Mouse (Mus musculus) limb, embryonic 10.5 days (tissue): Measurements from ENCODE around the gene Rarg. TPM values are rescaled to one million over a fixed set of nuclear protein-coding genes. Genes with fewer than 3 reads are reported as not detected.
A peak's percentile ranks its signal among the peaks of the same experiment; 100 is the strongest.

Experiments used
- DNase-seq: peaks from one replicate; pipeline ENCODE4 v3.0.0-alpha.2; 2017; ENCODE audit warnings: low spot score
- H3K27ac ChIP-seq: fragments of 300-500 bp; sonication (generic); 2 replicates; pipeline ENCODE4 v1.5.1; 2016; ENCODE audit warnings: mild to moderate bottlenecking
- H3K27me3 ChIP-seq: fragments of 300-500 bp; sonication (generic); 2 replicates; pipeline ENCODE4 v1.6.1; 2016; ENCODE audit warnings: low read depth, mild to moderate bottlenecking; ENCODE audit not compliant: poor library complexity, severe bottlenecking
- H3K36me3 ChIP-seq: fragments of 300-500 bp; sonication (generic); 2 replicates; pipeline ENCODE4 v1.6.1; 2016; ENCODE audit warnings: mild to moderate bottlenecking, moderate library complexity
- H3K4me1 ChIP-seq: fragments of 300-500 bp; sonication (generic); 2 replicates; pipeline ENCODE4 v1.6.1; 2016
- H3K4me3 ChIP-seq: fragments of 300-500 bp; sonication (generic); 2 replicates; pipeline ENCODE4 v1.5.1; 2016; ENCODE audit warnings: mild to moderate bottlenecking, moderate library complexity
- H3K9me3 ChIP-seq: fragments of 300-500 bp; sonication (generic); replicated peaks from 2 replicates; pipeline ENCODE4 v1.6.1; 2016; ENCODE audit warnings: mild to moderate bottlenecking
- WGBS: fragments of 180-500 bp; shearing (Covaris S2); methylation state at CpG from one replicate; pipeline ENCODE4 v1.1.7; 2016; 5-methylcytosine and 5-hydroxymethylcytosine counted together
- polyA plus RNA-seq: library from polyadenylated mRNA; unstranded; fragments of >200 nt; fragmentation: Nextera tagmentation; extraction: Ambion mirVana; gene quantifications from 2 replicates; pipeline ENCODE4 v1.2.1, GENCODE M21; 2016

The Rarg gene
- polyA plus RNA-seq, 1 experiment from 2014 or later = 148 TPM

DNA sequence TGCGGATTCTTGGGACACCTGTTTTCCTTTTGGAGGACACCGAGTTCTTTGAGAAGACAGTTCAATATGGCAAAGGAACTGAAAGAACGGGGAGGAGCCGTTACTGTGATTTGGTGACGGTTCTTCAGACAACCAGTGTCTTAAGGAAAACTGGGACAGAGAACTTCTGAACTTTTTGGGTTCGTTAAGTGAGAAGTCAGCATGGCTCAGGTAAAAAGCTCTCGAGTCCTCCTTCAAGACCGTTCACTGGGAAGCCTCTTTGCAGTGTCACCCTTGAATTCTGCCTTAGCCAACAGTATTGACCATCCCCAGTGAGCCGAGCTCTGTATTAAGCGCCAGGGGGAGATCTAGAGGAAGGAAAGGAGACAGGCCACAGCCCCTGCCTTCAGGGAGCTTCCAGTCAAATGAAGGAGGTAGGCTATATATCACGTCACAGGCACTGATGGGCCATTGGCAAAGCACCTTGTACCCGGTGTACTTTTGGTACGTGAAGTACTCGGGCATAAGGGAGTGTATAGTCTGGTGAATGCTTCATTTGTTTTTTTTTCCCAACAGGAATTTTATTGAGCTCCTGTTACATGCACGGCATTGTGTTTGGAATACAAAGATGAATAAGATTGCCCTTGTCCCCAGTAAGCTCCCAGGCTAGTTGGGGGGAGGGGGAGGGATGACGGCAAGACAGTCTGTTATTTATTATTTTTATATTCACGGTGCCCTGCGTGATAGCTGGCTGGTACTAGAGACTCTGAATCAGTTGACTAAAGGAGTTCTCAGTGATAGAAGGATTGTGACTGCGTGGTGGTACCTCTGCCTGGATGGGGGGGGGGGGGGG is 52.4 kb downstream of the Rarg start, which contains the start of gene Csad:
Csad (minus strand) TSS at position 51 of the 832 bp plus-strand sequence.
- no peak for DNase-seq
- Histone ChIP-seq H3K9me3 (no peaks in the 10 kb centered on the region), H3K4me1 (peaks cover 27% of the 10 kb centered on the region), H3K4me3 (peak within 1 kb of the TSS; percentile 82), H3K27me3 (no peaks in the 10 kb centered on the region), H3K27ac (peak within 1 kb of the TSS; percentile 99), H3K36me3 (peaks cover 62% of the 10 kb centered on the region)
- WGBS = 77% methylated on average over 19 of the region's 19 CpGs

DNA sequence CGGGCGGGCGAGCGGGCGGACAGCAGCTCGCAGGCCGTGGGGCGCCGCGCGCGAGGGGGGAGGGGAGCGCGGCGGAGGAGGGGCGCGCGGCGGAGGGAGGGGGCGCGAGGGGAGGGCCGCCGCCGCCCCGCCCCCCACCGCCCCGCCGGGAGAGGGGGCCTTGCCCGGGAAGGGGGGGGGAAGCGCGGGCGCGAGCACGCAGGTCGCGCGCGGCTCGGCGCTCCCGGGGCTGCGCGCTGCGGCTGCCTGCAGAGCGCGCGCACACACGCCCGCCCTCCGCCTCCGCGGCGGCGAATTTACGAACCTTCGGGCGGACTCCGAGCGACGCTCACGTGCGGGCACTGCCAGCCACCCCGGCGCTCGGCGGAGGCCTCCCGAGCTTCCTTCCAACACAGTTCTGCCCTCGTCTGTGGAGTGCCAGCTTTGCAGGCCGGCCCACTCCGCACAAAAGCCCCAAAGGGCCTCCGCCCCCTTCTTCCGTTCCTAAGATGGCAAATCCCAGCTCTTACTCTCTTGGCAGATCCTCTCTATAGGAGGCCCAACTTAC is 53.4 kb downstream of the Rarg start:
- Histone ChIP-seq H3K4me1 (peaks cover 27% of the 10 kb centered on the region), H3K4me3 (peak overlapping the region; percentile 82), H3K36me3 (peaks cover 59% of the 10 kb centered on the region), H3K27me3 (no peaks in the 10 kb centered on the region), H3K9me3 (no peaks in the 10 kb centered on the region), H3K27ac (peak overlapping the region; percentile 99)
- under 1% methylated on average over 34 of the region's 72 CpGs for whole genome bisulfite sequencing
- no peak for DNase-seq

DNA sequence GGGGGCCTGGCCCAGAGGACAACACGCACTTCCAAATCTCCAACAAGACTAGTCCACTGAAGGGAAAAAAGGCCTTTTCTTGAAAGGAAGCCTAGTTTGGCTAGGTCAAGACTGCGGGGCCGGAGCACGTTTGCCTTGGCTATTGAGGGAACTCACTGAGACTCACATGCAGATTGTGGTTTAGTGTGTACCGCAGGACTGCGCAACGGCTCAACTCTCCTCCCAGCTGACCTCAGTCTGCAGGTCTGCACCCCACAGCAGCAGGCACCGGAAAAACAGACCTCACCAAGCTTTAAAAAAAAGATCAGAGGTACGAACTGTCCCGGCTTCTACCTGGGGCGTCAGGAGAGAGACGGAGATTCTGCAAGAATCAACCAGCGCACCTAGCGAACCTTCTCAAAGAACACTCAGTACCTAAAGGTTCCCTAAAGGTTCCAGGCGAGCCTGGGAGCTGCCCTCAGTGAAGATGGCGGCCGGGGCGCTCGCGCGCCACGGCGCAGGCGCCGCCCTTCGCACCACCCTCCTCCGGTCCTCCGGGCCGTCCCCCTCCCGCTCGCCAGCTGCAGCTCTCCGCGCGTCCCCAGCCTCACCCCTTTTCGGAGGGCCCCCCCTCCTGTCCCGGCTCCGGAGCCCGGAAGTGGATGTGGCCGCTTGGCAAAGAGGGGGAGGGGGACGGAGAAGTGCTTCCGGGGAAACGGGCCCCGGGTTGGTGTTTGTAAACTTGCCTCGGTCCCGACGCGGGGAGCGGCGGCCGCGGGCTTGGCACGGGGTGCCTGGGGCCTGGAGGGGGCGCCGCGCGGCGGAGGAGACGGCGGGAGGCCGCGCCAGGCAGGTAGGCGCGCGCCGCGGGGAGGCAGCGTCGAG is 54.1 kb downstream of the Rarg start, which contains the start of gene Zfp740:
Zfp740 (plus strand) TSS at position 279 of the 864 bp plus-strand sequence.
- Histone ChIP-seq H3K36me3 (peaks cover 55% of the 10 kb centered on the region), H3K27me3 (no peaks in the 10 kb centered on the region), H3K9me3 (no peaks in the 10 kb centered on the region), H3K4me3 (peak within 1 kb of the TSS; percentile 82), H3K4me1 (peaks cover 27% of the 10 kb centered on the region), H3K27ac (peak within 1 kb of the TSS; percentile 99)
- DNase-seq = peak; percentile 98
- 1% methylated on average over 64 of the region's 68 CpGs for WGBS

DNA sequence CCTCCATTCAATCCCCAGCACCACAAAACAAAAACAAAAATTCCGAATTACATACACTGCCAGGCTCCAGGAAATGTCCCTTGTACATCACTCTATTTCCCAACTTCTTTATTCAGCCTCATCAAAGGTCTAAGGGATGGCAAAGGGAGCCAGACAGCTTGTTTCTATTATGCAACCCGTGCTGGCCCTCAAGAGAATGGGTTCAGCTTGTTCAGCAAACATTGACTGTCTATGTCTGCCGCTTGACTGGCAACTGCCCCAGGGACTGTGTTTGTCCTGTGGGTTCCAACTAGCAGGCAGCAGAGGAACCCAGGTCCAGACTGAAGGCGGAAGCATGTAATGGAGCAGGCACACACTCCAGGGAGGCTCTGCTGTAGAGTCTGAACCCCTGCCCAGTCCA is 58.5 kb downstream of the Rarg start:
- WGBS = 85% methylated on average over 4 of the region's 4 CpGs

DNA sequence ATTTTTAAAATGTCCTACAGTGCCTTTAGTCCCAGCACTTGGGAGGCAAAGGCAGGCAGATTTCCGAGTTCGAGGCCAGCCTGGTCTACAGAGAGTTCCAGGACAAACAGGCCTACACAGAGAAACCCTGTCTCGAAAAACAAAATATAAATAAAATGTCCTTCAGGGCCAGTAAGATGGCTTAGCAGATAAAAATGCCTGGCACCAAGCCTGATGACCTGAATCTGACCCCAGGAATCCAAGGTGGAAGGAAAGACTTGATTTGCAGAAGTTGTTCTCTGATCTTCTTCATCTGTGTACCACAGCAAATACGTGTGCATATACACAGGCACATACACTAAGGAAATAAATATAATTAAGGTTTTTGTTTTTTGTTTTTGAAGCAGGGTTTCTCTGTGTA is 61.9 kb downstream of the Rarg start:
- Histone ChIP-seq H3K27ac (no peak overlapping the region), H3K4me1 (peaks cover 5% of the 10 kb centered on the region; the same call in 1 of the 2 replicates), H3K4me3 (no peak overlapping the region), H3K36me3 (peaks cover 16% of the 10 kb centered on the region), H3K9me3 (no peaks in the 10 kb centered on the region), H3K27me3 (no peaks in the 10 kb centered on the region)
- no peak for DNase-seq
- WGBS = 85% methylated on average over 4 of the region's 4 CpGs

More for the DNA sequence above, 58.5 kb downstream of the Rarg start:
- Histone ChIP-seq H3K27me3 (no peaks in the 10 kb centered on the region), H3K9me3 (no peaks in the 10 kb centered on the region), H3K27ac (no peak overlapping the region), H3K36me3 (peaks cover 21% of the 10 kb centered on the region), H3K4me1 (peaks cover 8% of the 10 kb centered on the region), H3K4me3 (no peak overlapping the region)
- no peak for DNase-seq

DNA sequence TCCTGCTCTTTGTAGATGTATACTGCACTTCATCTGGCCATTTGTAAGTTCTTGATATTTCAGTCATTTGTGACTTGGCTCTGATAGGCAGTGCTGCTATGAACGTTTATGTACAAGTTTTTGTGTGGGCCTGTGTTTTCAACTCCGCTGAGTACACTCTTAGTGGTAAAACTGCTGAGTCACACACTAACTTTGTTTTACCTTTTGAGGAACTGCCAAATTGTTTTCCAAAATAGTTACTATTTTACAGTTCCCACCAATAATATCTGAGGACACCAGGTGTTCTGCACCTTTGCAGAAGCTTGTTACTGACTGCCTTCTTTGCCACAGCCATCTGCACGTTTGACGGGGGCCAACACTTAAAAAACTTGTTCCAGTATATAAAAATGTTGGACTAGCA is 62.9 kb downstream of the Rarg start:
- Histone ChIP-seq H3K27me3 (no peaks in the 10 kb centered on the region), H3K4me3 (no peak overlapping the region), H3K9me3 (no peaks in the 10 kb centered on the region), H3K36me3 (peaks cover 11% of the 10 kb centered on the region), H3K27ac (no peak overlapping the region), H3K4me1 (peaks cover 5% of the 10 kb centered on the region; the same call in 1 of the 2 replicates)
- 90% methylated on average over 4 of the region's 4 CpGs for WGBS
- no peak for DNase-seq

DNA sequence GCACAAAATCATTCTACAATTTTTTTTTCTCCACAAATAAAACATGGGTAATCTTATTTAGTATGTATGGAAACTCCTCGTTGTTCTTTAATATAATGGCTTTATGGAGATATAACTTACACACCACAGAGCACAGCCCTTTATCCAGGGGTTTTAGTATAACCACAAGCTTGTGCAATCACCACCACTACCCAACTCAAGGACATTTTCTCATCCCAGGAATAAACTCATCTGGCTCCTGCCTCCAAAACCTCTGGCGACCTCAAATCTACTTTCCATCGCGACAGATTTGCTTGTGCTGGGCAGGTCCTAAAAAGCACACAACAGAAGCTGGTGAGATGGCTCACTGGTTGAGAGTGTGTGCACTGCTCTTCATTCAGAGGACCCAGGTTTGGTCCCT is 63.7 kb downstream of the Rarg start:
- Histone ChIP-seq H3K27me3 (no peaks in the 10 kb centered on the region), H3K9me3 (no peaks in the 10 kb centered on the region), H3K4me3 (no peak overlapping the region), H3K27ac (no peak overlapping the region), H3K4me1 (peaks cover 6% of the 10 kb centered on the region; the same call in 1 of the 2 replicates), H3K36me3 (peaks cover 4% of the 10 kb centered on the region; the same call in 1 of the 2 replicates)
- no peak for DNase-seq
- whole genome bisulfite sequencing = 88% methylated on average over 4 of the region's 4 CpGs

DNA sequence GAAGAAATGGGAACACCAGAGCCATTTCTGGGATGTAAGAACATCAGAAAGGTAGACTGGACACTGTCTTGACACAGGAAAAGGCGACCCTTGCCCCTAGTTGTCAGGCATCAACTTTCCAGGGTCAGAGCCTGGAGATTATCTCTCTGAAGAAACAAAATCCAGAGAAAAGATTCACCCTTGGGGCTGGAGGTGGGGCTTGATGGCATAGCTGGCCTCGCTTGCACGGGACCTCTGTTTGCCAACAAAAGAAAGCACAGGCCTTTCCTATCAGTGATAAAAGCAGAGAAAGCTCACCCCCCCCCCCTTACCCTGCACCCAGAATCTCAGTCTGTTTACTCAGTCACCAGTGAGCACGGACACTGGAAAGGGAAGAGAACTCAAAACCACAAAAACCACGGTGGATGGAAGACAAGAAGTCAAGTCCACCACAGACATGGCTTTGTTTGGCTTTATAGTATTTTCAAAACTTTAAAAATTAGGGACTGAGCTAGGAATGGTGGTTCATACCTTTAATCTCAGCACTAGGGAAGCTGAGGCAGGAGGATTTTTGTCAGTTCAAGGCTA is 64.4 kb downstream of the Rarg start:
- Histone ChIP-seq H3K9me3 (no peaks in the 10 kb centered on the region), H3K36me3 (peaks cover 9% of the 10 kb centered on the region; the same call in 1 of the 2 replicates), H3K4me3 (no peak overlapping the region), H3K27ac (no peak overlapping the region), H3K27me3 (no peaks in the 10 kb centered on the region), H3K4me1 (peaks cover 12% of the 10 kb centered on the region; the same call in 1 of the 2 replicates)
- DNase-seq = no peak
- WGBS = 66% methylated on average over 5 of the region's 5 CpGs

DNA sequence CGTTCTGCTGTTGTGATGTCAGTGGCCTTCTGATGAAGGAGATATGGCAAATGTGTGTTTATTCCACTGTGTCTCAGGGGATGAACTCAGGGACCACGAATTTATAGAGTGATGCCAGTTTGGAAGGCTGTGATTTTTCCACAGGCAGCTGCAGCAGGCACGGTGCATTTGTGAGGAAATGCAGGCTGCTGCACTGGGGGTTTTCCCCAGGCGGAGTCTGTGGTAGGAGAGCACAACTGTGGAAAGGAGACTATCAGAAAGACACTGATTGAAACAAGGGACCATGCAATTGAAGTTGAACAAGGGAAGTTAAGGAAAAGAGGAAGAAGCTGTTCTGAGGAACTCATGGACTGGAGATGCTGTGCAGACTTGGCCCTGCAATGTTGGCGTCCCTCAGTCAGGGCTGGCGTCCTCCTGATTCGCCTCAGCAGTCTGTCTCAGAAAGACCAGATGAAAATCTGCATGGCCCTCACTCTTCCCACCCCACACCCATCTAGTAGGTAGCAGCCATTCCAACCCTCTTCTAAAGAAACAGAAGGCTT is 65.0 kb downstream of the Rarg start:
- Histone ChIP-seq H3K4me1 (peaks cover 13% of the 10 kb centered on the region; the same call in 1 of the 2 replicates), H3K9me3 (no peaks in the 10 kb centered on the region), H3K27me3 (no peaks in the 10 kb centered on the region), H3K36me3 (peaks cover 14% of the 10 kb centered on the region), H3K27ac (no peak overlapping the region), H3K4me3 (no peak overlapping the region)
- no peak for DNase-seq
- 80% methylated on average over 7 of the region's 7 CpGs for WGBS

DNA sequence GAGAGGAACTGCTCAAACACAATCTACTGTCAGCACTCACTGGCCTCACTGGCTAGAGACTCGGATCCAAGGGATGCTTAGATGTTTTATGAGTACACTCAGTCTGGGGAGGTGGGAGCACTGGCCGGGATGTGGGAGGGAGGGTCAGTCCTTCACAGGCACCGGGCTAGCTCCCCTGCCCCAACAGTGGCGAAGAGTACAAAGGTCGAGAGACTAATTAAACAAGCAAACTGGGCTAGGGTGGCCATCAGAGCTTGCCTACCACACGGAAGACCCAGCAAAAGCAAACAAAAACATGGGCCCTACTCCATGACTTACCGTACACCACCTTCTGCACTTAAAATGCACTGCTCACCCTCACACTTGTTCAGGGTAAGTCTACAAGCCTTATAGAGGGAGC is 65.6 kb downstream of the Rarg start:
- H3K4me3 ChIP-seq = no peak overlapping the region
- H3K9me3 ChIP-seq = no peaks in the 10 kb centered on the region
- DNase-seq = no peak
- 60% methylated on average over 7 of the region's 7 CpGs for WGBS
- peaks cover 13% of the 10 kb centered on the region; the same call in 1 of the 2 replicates for H3K4me1 ChIP-seq
- no peak overlapping the region for H3K27ac ChIP-seq
- peaks cover 21% of the 10 kb centered on the region for H3K36me3 ChIP-seq
- H3K27me3 ChIP-seq = no peaks in the 10 kb centered on the region

DNA sequence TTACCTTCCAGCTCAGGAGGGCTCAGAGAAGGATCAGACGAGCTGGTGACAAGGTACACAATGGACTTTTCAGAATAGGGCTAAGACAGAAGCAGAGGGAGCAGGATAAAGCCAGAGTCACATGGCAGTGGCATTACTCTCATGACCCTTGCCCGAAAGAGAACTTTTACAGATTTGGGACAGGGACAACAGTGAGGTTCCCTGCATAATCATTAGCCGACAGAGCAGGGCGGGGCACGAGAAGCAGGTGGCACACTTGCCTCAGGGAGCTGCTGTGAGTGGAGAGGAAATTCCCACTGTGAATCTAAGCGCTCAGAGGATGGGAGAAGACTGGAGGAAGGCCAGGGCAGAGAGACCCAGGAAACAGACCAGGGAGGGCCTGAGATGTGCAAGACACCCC is 68.4 kb downstream of the Rarg start:
- 70% methylated on average over 6 of the region's 6 CpGs for WGBS
- H3K36me3 ChIP-seq = peaks cover 40% of the 10 kb centered on the region
- no peak for DNase-seq
- peaks cover 13% of the 10 kb centered on the region; the same call in 1 of the 2 replicates for H3K4me1 ChIP-seq
- H3K9me3 ChIP-seq = no peaks in the 10 kb centered on the region
- no peak overlapping the region for H3K4me3 ChIP-seq
- no peaks in the 10 kb centered on the region for H3K27me3 ChIP-seq
- peak overlapping the region; percentile 56; the same call in 1 of the 2 replicates for H3K27ac ChIP-seq

DNA sequence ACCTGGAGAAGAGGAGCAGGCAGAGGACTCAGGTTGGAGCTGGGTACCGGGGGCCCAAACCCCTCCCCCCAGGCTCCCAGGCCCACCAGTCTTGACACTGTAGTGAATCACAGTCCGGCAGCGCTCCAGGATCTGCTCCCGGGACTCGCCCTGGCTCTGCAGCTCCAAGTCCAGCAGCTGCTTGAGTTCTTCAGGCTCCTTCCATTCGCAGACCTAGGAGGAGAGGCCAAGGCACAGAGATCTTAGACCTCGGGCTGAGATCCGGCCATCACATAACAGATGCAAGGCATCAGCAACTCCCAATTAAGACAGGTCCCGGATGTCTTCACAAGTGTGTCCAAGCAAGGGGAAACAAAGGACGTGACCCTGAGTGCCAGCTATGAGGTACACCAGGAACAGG is 69.2 kb downstream of the Rarg start:
- Histone ChIP-seq H3K36me3 (peaks cover 46% of the 10 kb centered on the region), H3K27me3 (no peaks in the 10 kb centered on the region), H3K4me3 (no peak overlapping the region), H3K9me3 (no peaks in the 10 kb centered on the region), H3K27ac (peak overlapping the region; percentile 56; the same call in 1 of the 2 replicates), H3K4me1 (peaks cover 13% of the 10 kb centered on the region; the same call in 1 of the 2 replicates)
- WGBS = 91% methylated on average over 10 of the region's 10 CpGs
- DNase-seq = no peak
